Mouse (Mus musculus): ENCODE measurements around the gene Ilk. TPM values are rescaled to one million over a fixed set of nuclear protein-coding genes. Genes with fewer than 3 reads are reported as not detected.
"Not testable (repeated sequence)": the region's sequence is repeated elsewhere in the genome, so short reads cannot be mapped to it uniquely, and the experiment has no call there.

Ilk gene
- total RNA-seq (2021): 100 to 1,000 TPM; 135 to 139 TPM
- long read RNA-seq, experiment 1, transcript Ilk-201 (13 exons, 1,795 nt): major isoform, 129 of 185 reads
- long read RNA-seq, experiment 1, partial matches to known transcripts: 23 of 185 reads
- long read RNA-seq, experiment 1, other reads (novel, unspliced or antisense): 29 of 185 reads
- long read RNA-seq, experiment 2, transcript Ilk-212 (13 exons, 1,749 nt): minor isoform, 5 of 82 reads
- long read RNA-seq, experiment 2, transcript Ilk-201 (13 exons, 1,795 nt): major isoform, 52 of 82 reads
- long read RNA-seq, experiment 2, partial matches to known transcripts: 19 of 82 reads
- long read RNA-seq, experiment 2, other reads (novel, unspliced or antisense): 5 of 82 reads

DNA sequence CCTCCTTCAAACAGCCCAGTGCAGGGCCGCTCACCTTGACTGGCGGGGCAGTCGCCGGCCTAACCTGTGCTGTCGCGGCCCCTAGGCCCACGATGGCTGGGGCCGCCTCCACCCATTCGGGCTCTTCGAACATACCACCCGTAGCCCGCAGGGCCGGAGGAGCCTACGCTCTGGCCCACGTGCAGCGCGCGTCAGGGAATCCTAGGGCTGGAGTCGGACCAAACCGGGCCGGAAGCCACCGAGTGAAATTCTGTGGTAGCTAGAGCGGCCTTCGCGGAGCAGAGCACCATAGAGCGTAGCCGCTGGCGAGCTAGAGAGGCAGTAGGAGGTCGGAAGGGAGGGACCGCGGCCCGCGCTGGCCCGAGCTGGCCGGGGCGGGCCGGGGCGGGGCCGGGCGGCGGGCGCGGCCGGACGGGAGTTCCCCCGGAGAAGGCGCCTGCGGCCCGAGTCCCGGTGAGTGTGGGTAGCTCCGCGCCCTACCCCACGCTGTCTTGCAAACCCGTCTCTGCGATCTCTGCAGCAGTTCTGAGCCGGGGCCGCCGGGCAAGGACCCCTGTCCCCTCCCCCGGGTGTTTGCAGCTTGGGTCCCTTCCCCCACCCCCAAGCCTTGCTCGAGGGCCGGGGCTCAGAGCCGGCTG, at the start of gene Ilk:
Gene Ilk (plus strand): TSS at position 329 of the 638 bp plus-strand sequence.
- DNase-seq: peak; percentile 95

DNA sequence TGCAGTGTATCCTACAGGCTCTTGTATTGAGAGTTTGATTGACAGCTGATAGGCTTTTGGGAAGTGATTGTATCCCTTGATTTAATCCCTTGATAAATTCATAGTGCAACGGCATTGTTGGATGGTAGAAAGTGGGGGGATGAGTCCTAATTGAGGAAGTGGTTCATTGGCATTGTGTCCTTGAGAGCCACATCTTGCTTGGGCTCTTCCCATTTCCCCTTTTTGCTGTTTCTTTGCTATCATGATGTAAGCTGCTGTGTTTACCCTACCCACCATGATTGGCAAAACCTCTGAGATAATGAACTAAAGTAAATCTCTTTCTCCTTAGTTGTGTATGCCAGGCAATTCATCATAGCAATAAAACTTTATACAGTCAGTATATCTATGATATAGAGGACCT, 45.5 kb upstream of the Ilk start:
- DNase-seq: no peak

DNA sequence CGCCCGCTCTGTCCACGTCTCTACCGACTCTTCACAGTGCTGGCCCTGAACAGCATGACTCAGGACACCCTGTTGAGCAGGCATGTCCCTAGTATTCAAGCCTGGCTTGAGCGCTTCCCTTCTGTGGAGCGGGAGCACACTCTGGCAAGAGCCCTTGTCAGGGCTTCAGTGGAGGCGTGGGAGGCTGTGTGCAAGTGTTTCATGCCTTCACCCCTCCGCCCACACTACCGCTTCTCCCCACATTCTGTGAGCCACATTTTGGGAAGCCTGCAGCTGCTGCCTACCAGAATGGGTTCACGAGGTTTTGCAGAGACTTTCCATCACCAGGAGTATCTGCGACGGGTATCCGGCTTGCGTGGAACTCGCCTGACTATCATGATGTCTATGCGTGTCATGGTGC, 33.2 kb upstream of the Ilk start:
- DNase-seq: no peak

DNA sequence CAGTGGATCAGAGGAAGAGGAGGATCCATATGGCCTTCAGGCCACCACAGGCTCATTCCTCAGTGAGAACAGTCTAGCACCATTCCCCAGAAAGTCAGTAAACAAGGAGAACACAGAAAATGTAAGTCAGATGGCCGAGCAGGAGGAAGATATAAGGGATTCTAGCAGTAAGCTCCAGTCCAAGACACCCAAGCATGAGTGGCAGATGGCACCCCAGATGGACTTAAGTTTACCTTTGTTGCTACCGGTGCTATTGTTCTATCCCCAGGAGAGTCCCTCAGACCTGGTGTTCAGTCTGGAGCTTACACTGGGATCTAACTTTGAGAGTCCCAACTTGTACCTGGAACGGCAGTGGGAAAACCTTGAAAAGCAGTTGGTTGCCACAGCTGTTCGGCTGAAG, 32.6 kb upstream of the Ilk start:
- no peak for DNase-seq

DNA sequence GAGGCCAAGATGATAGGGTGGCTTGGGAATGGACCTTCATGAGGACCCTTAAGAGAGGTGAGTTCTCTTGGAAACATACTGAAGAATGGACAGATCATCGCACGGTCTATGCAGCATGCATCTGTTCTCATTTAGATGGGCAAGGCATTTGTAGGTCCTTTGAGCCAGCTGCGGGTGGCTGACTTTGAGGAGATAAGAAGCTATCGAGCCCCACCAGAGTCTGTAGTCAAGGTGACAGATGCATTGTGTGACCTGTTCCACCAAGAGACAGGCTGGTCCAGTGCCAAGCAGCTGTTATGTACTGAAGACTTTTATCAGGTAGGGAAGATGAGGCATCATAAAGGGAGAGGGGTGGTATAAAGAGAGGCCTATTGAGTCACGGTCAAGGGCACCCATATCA, 27.7 kb upstream of the Ilk start:
- DNase-seq: no peak

DNA sequence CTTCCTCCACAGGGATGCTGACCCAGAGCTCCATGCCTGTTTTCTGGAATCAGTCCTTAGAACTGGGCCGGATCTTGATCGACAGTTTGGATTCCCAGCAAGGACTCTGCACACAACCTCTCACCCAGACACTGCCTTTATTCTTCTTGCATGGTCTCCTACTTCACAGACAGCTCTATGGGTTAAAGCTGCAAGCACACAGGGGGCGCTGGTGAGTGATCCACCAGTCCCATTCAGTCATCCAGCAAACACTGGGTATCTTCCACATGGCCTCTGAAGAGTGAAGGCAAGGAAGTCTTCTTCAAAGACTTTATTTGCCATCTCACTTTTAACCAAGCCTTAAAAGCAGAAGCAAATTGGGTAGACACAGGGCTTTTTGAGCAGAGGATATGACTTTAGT, 21.0 kb upstream of the Ilk start:
- DNase-seq: no peak

DNA sequence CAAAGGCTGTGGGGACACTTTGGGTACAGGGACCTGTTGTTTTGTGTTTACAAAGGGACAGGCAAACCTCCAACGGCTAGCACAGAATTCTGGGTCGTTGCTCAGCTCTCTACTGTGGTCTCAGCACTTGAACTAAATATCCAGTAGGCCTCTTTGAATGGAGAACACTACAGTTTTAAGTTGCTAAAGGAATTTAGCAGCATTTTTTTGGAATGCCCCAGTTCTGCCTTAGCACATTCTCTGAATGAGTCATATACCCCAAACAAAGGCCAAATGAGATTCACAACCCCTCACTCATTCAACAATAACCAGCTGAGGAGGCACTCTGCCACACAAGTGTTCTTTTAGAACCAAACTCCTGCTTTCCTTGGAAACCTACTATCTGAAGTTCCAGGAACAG, 14.5 kb upstream of the Ilk start:
- no peak for DNase-seq

DNA sequence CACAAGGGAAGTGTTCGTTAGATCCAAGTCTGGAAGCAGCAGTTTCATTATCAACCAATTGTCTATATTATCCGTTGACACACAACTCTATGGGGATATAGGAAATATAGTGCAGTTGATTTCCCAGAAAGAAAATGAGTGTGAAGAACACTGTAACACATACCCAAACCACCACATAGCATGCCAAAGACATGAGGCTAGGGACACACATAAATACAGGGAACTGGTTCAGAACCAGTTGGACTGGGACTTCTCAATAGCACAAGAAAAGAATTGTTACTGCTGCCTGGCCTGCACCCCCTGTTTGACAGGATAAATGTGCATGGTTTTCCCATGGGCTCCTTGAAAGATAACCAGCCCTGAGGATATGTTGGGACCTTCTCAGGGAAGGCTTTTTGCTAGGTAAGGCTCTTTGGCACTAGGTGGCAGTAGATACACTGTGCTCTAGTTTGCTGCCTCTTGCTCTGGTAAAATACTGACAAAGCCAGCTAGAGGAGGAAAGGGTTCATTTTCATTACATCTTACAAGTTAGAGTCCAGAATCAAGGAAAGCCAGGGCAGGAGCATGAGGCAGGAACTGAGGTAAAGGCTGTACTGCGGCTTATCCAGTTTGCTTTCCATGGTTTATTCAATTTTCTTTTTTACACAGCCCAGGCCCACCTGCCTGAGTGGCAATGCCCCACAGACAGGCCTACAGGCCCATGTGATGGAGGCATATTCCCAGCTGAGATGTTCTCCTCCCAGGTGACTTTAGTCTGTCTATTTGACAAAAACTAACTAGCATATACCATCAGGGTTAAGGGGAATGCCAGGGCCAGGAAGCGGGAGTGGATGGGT, 10.0 kb upstream of the Ilk start:
- DNase-seq: peak; percentile 46

DNA sequence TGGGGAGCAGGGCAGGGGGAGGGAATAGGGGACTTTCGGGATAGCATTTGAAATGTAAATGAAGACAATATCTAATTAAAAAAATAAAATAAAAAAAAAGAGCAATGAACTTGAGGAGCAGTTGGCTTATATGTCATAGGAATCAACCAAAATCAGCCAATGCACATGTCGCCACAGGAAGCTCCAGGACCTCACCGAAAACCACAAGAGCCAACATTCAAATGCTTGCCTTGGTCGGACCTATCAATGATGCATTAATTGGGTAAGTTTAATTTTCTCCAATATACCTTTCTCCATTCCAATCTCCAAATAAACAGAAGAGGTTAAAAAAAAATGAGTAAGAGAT, 9.4 kb upstream of the Ilk start:
- DNase-seq: no peak

DNA sequence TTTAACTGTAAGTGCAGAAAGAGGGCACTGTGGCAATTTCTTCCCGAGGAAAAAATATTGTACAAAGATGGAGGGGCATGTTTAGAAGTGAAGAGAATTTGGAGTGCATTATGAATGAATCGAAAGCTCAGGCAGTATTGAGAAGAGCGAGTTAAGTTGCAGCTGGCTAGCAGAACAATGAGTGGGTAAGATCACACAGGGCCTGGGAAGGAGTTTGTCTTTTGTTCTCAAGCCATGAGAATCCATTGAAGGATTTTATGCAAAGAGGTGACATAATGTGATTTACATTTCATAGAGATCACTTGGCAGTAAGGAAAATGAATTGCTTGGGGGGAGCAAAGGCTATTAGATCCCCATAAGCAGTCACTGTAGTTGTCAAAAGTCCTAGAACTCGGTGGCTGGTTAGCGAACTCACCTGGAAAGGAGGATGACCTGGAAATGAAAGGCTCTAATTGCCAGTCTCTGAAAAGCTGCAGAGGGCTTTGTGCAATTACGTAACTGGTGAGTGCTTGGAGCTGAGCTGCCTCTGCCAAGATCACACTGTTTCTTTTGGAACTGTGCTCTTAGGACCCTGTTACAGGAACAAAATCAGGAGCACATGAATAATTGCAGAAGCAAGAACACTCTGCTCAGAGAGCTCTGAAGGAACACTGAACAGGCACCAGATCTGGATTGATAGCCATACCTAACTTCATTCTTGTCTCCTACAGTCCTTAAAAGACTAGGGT, 7.5 kb upstream of the Ilk start:
- DNase-seq: no peak

DNA sequence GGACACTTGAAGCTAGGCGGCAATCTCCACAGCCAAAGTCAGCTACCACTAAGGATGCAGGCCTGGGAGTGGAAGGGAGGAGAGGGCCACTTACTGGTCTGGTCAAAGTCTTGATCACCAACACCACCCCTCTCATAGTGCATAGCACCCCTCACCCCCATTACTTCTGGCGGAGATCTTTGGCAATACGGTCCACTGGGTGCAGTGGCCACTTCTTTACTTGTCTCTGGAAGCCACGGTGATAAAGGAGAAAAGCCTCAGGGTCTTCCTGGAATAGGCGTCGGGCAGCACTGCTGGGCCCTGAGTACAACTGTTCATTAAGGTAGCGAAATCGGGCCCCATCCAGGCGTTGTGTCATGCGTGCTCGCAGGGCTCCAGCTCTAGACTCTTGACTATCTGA, 2.6 kb upstream of the Ilk start:
- no peak for DNase-seq

DNA sequence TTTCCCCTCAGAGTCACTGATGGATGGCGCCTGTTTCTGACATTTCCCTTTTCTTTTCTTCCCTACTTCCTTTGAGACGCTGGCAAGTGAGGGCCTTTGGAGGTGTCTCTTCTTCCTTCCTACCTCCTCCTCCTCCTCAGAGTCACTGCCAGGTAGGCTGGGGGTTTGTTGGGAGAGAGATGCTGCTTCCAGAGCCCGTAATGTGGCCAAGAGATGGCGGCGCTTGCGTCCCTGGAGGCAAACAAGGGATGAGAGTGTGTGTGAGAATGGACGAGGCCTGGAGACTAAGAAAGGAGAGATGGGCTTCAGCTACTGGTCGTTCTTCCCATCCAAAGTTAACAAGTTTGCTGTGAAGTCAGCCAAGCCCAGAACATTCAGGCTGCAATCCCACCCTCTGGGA, 1.6 kb upstream of the Ilk start:
- no peak for DNase-seq

DNA sequence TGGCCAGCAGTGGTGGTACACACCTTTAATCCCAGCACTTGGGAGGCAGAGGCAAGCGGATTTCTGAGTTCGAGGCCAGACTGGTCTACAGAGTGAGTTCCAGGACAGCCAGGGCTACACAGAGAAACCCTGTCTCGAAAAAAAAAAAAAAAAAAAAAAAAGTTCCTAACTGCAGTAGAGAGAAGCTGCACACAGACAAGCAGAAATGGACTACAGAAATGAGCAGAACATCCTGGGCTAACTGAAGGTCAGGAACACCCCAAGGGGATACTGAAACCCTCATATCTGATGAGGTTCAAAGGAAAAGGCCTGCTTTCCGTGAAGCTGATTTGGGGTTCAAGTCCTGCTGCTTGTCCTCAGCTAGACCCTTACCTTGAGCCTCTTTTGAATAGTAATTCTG, 928 bp upstream of the Ilk start:
- DNase-seq: not testable (repeated sequence)

DNA sequence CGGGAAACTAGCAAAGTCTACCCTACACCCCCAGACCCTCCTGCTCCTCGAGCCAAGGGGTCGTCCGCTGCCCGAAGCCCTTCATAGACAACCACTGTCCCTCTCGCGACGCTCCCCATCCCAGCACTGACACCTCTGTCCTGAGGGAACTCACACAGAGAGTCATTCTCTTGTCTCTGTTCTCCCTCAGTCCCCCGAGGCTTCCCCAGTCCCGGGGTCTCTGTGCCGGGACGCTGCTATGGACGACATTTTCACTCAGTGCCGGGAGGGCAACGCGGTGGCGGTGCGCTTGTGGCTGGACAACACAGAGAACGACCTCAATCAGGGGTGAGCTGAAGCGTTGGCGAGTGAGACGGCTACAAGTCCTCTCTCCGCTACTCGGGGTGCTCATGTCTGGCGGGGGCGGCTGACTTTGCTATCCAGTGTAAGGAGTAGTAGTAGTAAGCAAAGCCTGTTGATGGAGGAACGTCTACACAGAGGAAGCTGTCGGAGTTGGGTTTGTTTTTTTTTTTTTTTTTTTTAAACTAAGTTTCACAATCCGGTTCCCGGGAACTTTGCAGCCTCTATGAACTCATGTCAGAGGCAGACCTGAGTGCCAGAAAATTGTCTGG, 624 bp downstream of the Ilk start, which contains the start of gene Rrp8:
Gene Rrp8 (minus strand): TSS at position 475 of the 611 bp plus-strand sequence.
- peak; percentile 56 for DNase-seq

DNA sequence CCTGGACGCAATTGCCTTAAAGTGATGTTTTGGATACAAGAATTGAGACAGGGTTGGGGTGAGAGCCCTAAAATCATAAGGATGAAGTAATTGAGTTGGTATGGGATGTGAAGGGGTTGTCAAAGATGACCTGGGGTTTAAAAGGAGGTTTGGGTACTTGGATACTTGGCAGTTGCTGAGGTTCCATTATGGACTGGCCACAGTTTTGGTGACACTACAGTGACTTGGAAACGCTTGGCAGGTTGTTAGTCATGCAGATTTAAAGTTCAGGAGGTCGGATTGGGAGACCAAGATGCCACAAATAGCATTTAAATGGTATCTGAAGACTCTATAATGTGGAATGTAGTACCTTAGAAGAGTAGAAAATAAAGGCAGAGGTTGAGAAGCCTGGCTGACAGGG, 1.3 kb downstream of the Ilk start:
- DNase-seq: no peak

DNA sequence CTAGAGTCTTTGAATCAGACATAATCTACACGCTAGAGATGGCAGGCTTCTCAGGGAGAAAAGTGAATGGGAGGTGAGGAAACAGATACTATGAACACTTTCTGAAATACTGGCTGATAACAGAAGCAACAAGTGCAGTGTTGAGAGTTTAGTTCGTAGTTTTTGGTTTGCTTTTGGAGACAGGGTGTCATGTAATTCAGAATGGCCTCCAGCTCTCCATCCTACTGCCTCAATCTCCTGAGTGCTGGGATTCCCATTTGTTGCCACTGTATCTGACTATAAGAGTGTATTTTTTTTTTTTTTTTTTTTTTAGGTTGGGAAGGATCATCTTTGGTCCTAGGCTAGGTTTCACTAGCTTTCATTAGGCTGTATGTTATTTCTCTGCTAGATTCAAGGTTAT, 1.9 kb downstream of the Ilk start:
- no peak for DNase-seq

DNA sequence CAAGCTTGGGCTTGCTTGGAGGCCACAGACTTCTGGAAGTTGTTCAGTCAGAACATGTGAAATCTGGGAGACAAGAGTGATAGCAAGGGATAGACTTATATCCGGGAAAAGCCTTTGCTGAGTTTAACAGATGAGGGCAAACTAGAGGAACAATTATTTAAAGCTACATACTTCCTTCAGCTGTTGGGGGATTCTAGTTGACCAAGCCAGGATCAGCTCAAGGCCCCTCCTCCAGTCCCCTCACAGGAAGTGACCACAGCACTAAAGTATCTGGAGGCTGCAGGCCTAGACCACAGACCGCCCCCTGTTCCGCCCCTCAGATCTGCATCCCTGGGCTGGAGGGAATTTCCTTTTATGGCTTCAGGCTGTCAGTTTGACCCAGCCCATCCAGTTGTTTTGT, 2.6 kb downstream of the Ilk start:
- DNase-seq: peak; percentile 62

DNA sequence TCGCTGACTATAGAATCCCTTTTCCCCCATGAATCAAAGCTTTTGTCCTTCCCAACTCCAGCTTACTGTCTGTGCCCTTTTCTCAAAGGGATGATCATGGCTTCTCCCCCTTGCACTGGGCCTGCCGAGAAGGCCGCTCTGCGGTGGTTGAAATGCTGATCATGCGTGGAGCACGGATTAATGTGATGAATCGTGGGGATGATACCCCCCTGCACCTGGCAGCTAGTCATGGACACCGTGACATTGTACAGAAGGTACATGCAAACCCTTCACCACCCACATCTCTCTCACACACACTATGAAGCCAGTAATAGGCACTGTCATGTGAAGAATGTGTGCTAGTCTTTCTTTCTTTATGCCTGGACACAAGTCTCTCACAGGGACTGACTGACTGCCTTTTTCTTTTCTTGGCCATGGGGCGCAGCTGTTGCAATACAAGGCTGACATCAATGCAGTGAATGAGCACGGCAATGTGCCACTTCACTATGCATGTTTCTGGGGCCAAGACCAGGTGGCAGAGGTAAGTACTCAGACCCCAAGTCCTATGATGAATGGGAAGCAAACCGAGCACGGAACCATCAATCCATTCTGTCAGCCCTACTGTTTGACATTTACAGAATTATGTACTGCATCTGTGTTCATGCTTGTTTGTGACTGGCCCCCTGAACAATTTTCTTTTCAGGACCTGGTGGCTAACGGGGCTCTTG, 3.9 kb downstream of the Ilk start:
- no peak for DNase-seq

DNA sequence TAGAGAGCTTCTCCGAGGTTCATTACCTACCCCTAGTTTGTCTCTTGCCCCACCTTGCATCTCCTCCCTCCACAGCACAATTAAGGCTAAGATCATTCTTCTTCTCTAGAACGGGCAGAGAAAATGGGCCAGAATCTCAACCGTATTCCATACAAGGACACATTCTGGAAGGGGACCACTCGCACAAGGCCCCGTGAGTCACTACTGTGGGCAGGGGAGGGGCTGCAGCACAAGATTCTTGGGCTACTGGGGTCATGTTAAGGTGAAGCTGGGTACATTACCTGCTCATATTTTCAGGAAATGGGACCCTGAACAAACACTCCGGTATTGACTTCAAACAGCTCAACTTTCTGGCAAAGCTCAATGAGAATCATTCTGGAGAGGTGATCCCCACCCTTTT, 4.5 kb downstream of the Ilk start:
- DNase-seq: no peak

DNA sequence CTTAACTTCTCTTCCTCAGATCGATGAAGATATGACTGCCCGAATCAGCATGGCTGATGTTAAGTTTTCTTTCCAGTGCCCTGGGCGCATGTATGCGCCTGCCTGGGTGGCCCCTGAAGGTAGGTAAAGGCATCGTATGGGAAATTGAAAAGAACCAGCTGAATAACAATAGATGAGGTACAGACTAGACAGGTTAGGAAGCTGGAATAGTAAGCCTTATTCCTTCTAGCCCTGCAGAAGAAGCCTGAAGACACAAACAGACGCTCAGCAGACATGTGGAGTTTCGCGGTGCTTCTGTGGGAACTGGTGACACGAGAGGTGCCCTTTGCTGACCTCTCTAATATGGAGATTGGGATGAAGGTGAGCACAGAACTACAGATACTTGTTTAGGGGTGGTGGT, 5.6 kb downstream of the Ilk start:
- DNase-seq: no peak

DNA sequence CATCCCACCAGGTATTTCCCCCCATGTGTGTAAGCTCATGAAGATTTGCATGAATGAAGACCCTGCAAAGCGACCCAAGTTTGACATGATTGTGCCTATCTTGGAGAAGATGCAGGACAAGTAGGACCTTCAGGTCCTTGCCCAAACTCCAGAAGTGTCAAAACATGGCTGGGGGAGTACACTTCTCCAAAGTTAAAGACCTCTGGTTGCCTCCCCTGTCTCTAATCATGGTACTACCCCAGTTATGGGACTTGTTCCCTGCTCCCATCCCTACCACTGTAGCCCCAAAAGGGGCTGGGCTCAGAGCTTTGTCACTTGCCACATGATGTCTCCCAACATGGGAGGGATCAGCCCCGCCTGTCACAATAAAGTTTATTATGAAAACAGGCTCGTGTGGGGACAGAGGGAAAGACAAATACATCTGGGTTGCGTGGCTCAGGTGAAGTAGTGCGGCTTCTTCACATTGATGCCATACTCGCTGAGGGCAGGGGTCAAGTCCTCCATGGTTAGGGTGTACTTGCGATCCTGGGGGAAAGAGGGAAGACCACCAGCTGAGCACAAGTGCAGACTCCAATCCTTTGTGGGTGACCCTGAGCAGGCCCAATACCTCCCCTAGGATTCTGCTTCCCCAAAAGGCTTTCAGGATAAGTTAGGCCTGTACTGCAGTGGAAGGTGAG, 6.3 kb downstream of the Ilk start:
- DNase-seq: not testable (repeated sequence)
